Mouse (Mus musculus) cerebellum, adult 8-10 months (tissue): ENCODE data around the gene Ssx2ip.

Experiments
- DNase-seq: peaks from one replicate; pipeline ENCODE4 v3.0.0; 2022

Ssx2ip gene

GRCm38 (mm10) chr3:146440011-146440410 is 35.6 kb downstream of the Ssx2ip start:
- no peak for DNase-seq

- DNase-seq, result no peak
These were observed 36.0 kb downstream of the Ssx2ip start for GRCm38 (mm10) chr3:146440422-146440821.

DNA sequence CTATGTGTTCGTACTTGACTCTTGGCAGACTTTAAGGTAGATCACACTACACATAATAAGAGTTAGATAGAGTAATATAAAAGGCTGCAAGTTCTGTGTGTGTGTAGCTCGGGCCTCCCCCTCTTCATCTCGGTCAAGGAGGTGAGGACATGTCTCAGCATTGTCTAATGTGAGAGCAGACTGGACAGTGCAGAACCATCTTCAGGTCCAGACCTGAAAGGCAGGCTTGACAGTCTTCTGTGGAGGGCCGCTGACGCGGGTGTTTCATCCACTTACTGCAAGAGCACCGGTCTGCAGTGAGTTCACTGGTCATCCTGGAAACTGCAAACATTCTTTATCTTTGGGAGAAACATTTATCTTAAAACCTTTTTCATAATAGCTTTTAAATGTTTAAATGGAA is 38.0 kb downstream of the Ssx2ip start:
- no peak for DNase-seq

- no peak for DNase-seq
These were observed 38.5 kb downstream of the Ssx2ip start for GRCm38 (mm10) chr3:146442936-146443335.

GRCm38 (mm10) chr3:146443380-146443779 is 38.9 kb downstream of the Ssx2ip start:
- no peak for DNase-seq

GRCm38 (mm10) chr3:146444880-146445279 is 40.4 kb downstream of the Ssx2ip start:
- no peak for DNase-seq

- no peak for DNase-seq
These were observed 42.7 kb downstream of the Ssx2ip start for GRCm38 (mm10) chr3:146447156-146447555.

DNA sequence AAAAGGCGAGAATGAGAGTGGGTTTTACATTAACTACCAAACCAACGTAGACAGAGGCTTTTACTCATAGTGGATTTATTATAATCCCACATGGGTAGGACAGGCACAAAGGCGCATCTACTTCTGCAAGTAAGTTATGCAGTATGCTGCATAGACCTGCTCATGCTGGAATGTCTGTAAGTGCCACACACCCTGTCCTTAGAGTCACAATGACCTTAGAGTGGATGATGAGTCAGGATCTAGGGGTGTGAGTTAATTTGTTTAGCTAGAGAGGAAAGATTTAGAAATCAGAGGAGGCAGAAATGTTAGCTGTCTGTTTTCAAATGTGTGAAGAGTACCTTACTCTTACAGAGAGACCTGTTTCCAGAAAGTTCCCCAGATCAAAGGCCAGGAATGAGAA is 43.2 kb downstream of the Ssx2ip start:
- no peak for DNase-seq

DNA sequence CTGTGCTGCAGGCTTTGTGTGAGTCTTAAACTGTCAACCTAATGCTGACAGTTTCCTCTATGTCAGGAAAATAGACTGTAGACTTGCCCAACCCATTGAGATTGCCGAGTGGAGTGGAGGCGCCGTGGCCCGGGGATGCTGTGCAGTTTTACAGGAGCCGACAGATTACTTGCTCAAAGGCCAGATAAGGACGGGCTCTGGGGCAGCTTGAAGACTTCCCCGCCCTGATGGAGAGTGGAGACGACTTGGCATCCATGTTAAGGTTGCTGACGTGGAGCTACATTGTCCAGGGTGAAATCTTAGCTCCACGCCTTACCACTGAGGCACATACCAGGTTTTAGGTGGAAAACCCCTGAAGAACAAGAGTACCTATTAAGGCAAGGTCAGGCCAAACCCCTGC is 43.9 kb downstream of the Ssx2ip start:
- DNase-seq, result no peak

DNA sequence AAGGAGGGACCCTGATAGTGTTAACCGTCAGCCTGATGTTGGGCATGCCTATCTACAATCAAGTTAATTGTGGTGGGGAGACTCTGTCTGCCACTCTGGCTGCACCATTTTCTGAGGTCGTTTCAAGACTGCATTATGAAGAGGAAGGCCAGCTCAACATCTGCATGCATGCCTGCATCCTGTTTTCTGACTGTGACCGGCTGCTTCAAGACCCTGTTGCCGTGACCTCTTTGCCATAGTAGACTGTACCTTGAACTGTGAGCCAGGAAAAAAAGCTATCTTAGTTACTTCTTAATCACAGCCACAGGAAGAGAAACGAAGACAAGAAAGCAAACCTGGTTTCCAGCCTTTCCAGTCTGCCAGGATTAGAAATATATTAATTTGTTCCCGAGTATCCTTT is 44.5 kb downstream of the Ssx2ip start:
- no peak for DNase-seq

DNA sequence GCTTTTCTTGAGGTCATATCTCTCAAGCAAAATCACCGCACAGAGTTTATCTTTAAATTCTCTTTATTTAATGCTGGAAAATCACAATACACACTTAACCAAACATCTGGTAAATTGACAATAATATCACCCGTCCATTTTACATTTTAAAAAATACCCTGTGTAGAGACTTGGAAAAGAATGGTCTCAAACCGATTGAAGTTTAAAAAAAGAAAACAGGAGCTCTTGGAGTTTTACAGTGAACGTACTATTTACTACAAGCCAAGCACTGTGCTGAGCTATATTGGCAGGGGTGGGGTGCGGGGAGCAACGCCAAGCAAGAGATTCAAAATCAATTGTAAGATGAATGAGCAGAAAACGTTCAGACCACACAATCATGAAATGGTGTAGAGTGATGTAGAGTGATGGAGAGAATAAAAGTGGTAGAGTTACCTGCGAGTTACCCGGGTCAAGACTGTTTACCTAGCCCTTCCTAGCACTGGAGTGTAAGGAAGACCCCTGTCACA is 45.4 kb downstream of the Ssx2ip start, which contains the start of gene Ctbs:
TSS of gene Ctbs (plus strand) at position 51 of the 506 bp plus-strand sequence.
- DNase-seq, result no peak

DNA sequence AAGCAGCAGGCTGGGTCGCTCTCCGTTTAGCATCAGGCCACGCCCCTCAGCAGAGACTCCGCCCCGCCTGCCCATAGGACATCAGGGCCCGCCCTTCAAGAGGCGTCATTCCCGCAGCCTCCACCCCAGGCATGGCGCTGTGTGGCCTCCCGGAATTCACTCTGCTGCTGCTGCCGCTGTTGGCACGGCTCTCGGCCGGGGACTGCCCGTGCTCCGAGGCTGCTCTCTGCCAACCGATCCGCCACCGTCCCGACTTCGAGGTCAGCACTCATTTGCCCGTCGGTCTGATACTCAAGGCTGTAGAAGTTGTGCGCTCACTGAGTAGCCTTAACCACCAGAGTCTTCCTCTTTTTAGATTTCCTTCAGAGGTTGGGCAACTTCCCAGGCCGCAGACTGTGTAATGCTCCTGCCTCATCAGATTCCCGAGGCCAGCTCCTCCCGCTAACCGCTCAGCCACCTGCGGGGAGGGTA is 46.0 kb downstream of the Ssx2ip start:
- DNase-seq, result peak; percentile 78

DNA sequence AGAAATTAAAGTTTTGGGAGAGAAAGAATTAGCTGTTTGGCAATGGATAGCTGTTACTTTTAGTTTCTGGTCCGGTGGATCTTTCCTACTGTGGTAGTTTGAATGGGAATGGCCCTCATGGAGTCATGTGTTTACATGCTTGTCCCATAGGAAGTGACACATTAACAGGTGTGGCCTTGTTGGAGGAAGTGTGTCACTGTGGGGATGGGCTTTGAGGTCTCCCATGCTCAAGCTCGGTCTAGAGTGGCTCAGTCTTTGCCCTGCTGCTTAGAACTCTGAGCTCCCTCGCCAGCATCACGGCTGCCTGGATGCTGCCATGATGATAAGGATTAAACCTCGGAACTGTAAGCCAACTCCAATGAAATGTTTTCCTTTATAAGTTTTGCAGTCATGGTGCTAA is 46.9 kb downstream of the Ssx2ip start:
- DNase-seq, result no peak

DNA sequence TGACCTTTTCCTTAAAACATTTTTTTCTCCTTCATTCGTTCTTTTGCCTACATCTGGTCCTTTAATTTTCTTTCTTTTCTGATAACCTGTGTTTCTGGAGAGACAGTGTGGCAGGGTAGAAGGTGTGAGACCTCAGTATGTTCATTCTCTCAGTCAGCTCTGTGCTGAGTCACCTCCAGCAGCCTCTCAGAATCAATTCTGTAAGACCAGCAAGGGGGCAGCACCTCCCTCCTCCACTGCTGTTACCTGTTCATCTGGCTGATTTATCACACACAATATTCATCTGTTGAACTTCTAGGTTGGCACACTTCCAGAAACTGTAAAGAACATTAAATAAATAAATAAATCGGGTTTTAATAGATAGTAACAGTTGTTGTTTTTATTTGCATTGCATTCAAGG is 58.5 kb downstream of the Ssx2ip start:
- no peak for DNase-seq

DNA sequence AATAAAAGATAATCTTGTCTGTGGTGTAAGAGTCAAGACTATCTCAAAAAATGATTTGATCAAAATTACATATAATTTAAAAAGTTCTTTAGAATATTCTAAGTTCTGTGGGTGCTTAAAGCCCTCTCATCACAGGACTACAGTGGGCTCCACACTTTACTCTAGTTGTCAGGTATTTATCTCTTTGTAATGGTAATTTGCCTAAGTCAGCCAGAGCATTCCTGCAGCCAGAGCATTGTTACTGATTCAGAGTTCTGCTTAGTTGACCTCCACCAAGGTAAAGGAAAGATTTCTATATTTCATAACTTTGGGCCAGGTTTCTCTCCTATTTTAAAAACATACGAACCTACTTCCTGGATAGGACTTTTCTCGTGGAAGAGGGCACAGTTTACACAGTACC is 64.8 kb downstream of the Ssx2ip start:
- no peak for DNase-seq

DNA sequence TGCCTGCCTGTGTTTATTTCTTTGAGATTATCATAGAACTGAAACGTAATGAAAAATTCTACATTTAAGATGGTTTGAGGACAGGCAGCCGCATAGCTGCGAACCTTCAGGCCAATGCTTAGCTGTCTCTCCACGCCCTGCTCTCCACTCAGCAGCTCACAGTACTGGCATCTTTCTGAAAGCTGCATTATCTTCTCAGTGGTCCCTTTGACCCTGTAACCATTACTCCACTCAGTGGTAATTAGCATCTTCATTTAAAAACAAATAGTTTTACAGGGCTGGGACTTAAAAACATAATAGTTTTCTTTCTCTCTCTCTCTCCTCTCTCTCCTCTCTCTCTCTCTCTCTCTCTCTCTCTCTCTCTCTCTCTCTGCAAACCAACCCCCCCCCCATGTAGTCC is 68.2 kb downstream of the Ssx2ip start:
- DNase-seq, result no peak

DNA sequence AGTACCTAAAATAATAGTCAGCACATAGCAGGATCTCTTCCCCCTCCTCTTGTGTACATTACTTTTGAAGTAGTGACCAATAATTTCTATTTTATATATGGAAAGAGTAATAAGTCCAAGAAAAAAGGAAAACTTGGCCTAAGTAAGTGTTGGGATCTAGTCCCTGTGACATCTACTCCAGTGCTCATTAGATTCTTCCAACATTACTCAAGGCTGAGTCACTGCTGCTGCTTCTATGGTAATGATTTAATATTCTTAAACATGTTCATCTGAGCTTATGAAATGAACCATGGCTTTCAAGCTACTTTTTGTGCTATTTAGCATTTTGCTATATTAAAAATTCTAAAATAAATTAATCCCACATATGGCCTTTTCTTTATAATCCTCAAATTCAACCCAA is 69.3 kb downstream of the Ssx2ip start:
- DNase-seq, result no peak

GRCm38 (mm10) chr3:146474428-146474827 is 70.0 kb downstream of the Ssx2ip start:
- no peak for DNase-seq

GRCm38 (mm10) chr3:146482044-146482443 is 77.6 kb downstream of the Ssx2ip start:
- DNase-seq, result no peak

GRCm38 (mm10) chr3:146486464-146486863 is 82.0 kb downstream of the Ssx2ip start:
- no peak for DNase-seq
